Mouse (Mus musculus) embryo, embryonic 11 days (tissue): ENCODE measurements around the gene Kazn.
A peak's percentile ranks its signal among the peaks of the same experiment; 100 is the strongest.

Experiments
- DNase-seq: peaks from one replicate; pipeline ENCODE4 v3.0.0-alpha.2; 2015

Gene Kazn

GRCm38 (mm10) chr4:142242164-142242563 is 3.0 kb upstream of the Kazn start:
- DNase-seq, result no peak

GRCm38 (mm10) chr4:142240874-142241273 is 1.7 kb upstream of the Kazn start:
- peak; percentile 39 for DNase-seq

- peak; percentile 75 for DNase-seq
Measured at GRCm38 (mm10) chr4:142238486-142239239, 538 bp downstream of the Kazn start.

- no peak for DNase-seq
Measured at GRCm38 (mm10) chr4:142238041-142238440, 1.2 kb downstream of the Kazn start.

- no peak for DNase-seq
Measured at GRCm38 (mm10) chr4:142236681-142237080, 2.5 kb downstream of the Kazn start.

GRCm38 (mm10) chr4:142235426-142235825 is 3.8 kb downstream of the Kazn start:
- no peak for DNase-seq

GRCm38 (mm10) chr4:142234828-142235227 is 4.4 kb downstream of the Kazn start:
- DNase-seq, result no peak

GRCm38 (mm10) chr4:142228821-142229575 is 10.2 kb downstream of the Kazn start:
- DNase-seq, result no peak

GRCm38 (mm10) chr4:142223898-142224645 is 15.1 kb downstream of the Kazn start:
- peak; percentile 52 for DNase-seq

GRCm38 (mm10) chr4:142222385-142222784 is 16.8 kb downstream of the Kazn start:
- DNase-seq, result no peak

GRCm38 (mm10) chr4:142221757-142222072 is 17.5 kb downstream of the Kazn start:
- no peak for DNase-seq

- peak; percentile 80 for DNase-seq
Measured at GRCm38 (mm10) chr4:142221025-142221756, 18.0 kb downstream of the Kazn start.

GRCm38 (mm10) chr4:142218997-142219396 is 20.2 kb downstream of the Kazn start:
- DNase-seq, result no peak

- no peak for DNase-seq
Measured at GRCm38 (mm10) chr4:142217048-142217447, 22.2 kb downstream of the Kazn start.

- DNase-seq, result no peak
Measured at GRCm38 (mm10) chr4:142215760-142216159, 23.4 kb downstream of the Kazn start.

- DNase-seq, result no peak
Measured at GRCm38 (mm10) chr4:142214532-142214931, 24.7 kb downstream of the Kazn start.

- DNase-seq, result no peak
Measured at GRCm38 (mm10) chr4:142212425-142212824, 26.8 kb downstream of the Kazn start.

GRCm38 (mm10) chr4:142209884-142210283 is 29.3 kb downstream of the Kazn start:
- DNase-seq, result no peak

GRCm38 (mm10) chr4:142209476-142209875 is 29.7 kb downstream of the Kazn start:
- no peak for DNase-seq

GRCm38 (mm10) chr4:142205693-142206092 is 33.5 kb downstream of the Kazn start:
- no peak for DNase-seq

GRCm38 (mm10) chr4:142196626-142197025 is 42.6 kb downstream of the Kazn start:
- DNase-seq, result no peak

GRCm38 (mm10) chr4:142193780-142194179 is 45.4 kb downstream of the Kazn start:
- no peak for DNase-seq

GRCm38 (mm10) chr4:142193151-142193578 is 46.0 kb downstream of the Kazn start:
- no peak for DNase-seq
